Comparison of ENCODE assay signal across 9 mouse cellular contexts in the genomic region with DNA sequence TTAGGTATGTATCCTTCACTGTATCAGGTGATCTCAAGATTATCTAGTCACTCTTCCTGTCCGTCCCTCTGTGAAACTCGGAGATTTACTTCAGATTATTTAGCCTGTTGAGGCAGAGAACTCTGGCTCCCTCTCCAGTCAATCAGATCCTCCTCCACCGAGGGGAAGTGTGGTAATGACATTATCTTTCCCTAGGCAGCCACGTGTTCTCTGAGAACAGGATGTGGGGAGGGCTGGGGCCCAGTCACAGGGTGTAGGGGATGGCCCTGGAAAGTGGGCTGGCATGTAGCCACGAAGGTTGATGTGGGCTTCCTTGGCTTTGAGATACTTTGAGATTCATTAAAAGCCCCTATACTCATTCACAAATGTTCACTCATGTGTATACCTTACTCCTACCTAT. TPM values are rescaled to one million over a fixed set of nuclear protein-coding genes. Genes with fewer than 3 reads are reported as not detected.
DNase-seq lines count a peak whose midpoint lies in the region; ATAC-seq and TF ChIP-seq lines count a peak whose summit lies in the region.
"Had no signal": no experiment of that assay in that cellular context is flagged by ENCODE, and none has a peak within 500 bp of the region (broad histone marks: within the 10 kb centered on the region; RNA-seq: fewer than 3 reads in every experiment).

No protein-coding gene starts in this region.

- 0 out of 2 replicates have a peak, but pooled peaks have one; percentile 14 for TF ChIP-seq CTCF in bone marrow, adult 2 months (IDR thresholded peaks at IDR 0.05; ENCODE audit: control insufficient read depth, insufficient read depth, low read length)
- TF ChIP-seq CTCF in liver, embryonic 14.5 days (IDR thresholded peaks at IDR 0.05; ENCODE audit: low read depth), result peak; percentile 19; the same call in 1 of the 2 replicates

- TF ChIP-seq EP300 in liver, embryonic 14.5 days (IDR thresholded peaks at IDR 0.05; ENCODE audit: low read depth), result no peak

- intact Hi-C loops in heart, postnatal 14 days (cut with DNase I), result loop anchor here (5.0 kb wide), 2 partner anchors 33 to 47 kb away; partner anchors contain the start of gene Msn

- DNase-seq in heart, adult 11 months, result peak; percentile 99
- no peak for DNase-seq in heart, embryonic 10.5 days (ENCODE audit: low spot score)
- peak; percentile 54 to 55 for DNase-seq in heart, postnatal 14 days
- no peak for DNase-seq in liver, embryonic 14.5 days (ENCODE audit: low read depth in 3 of 3, low spot score in 3 of 3)
- peak; percentile 76 to 82 for DNase-seq in spleen, postnatal 36 days (ENCODE audit: low spot score in 2 of 2)
- no peak for DNase-seq in urinary bladder, postnatal 4 days (ENCODE audit: low spot score in 2 of 2)
- no peak for DNase-seq in cerebellum, adult 9-10 months

- no peak overlapping the region for H3K9ac ChIP-seq in liver, embryonic 14.5 days (replicated peaks)
- H3K9ac ChIP-seq: limb, embryonic 13.5 days had no signal

- H3K36me3 ChIP-seq in heart, embryonic 10.5 days, result no peaks in the 10 kb centered on the region
- H3K36me3 ChIP-seq in liver, embryonic 14.5 days (replicated peaks; ENCODE audit: control insufficient read depth, insufficient read depth, low read depth), result no peaks in the 10 kb centered on the region
- H3K36me3 ChIP-seq: limb, embryonic 13.5 days had no signal

- ATAC-seq in liver, embryonic 14.5 days (ENCODE audit: insufficient read depth), result peak; percentile 73

- no peaks in the 10 kb centered on the region for H3K9me3 ChIP-seq in heart, embryonic 10.5 days
- no peaks in the 10 kb centered on the region for H3K9me3 ChIP-seq in liver, embryonic 14.5 days (ENCODE audit: control insufficient read depth, low read length)
- H3K9me3 ChIP-seq: limb, embryonic 13.5 days had no signal

- peaks cover 22% of the 10 kb centered on the region for H3K4me1 ChIP-seq in heart, embryonic 10.5 days
- H3K4me1 ChIP-seq in bone marrow, adult 2 months (ENCODE audit: control insufficient read depth, insufficient read depth, low read length), result no peaks in the 10 kb centered on the region; the same call in 1 of the 2 replicates
- H3K4me1 ChIP-seq in liver, embryonic 14.5 days (replicated peaks; ENCODE audit: control insufficient read depth in 2 of 2, insufficient read depth in 2 of 2, low read length in 1 of 2), result peaks cover 4 to 30% of the 10 kb centered on the region in 2 experiments; a peak in 3 of 4 replicates
- H3K4me1 ChIP-seq: limb, embryonic 13.5 days had no signal

- no peak for TF ChIP-seq POLR2A in bone marrow, adult 2 months (IDR thresholded peaks at IDR 0.05; ENCODE audit: borderline replicate concordance, control insufficient read depth, low read depth, low read length)

- 31% methylated on average over 5 of the region's 5 CpGs for WGBS in heart, embryonic 10.5 days
- 10% methylated on average over 5 of the region's 5 CpGs for WGBS in bone marrow, adult 2 months
- 12% methylated on average over 5 of the region's 5 CpGs for WGBS in liver, embryonic 14.5 days (ENCODE audit: insufficient replicate concordance)

- no peak overlapping the region for H3K4me3 ChIP-seq in heart, embryonic 10.5 days
- no peak overlapping the region for H3K4me3 ChIP-seq in bone marrow, adult 2 months (replicated peaks; ENCODE audit: control insufficient read depth, low read depth, low read length)
- H3K4me3 ChIP-seq in liver, embryonic 14.5 days (ENCODE audit: insufficient read depth in 1 of 2, low read depth in 2 of 2, low read length in 2 of 2), result no peak overlapping the region
- H3K4me3 ChIP-seq: limb, embryonic 13.5 days had no signal

- H3K27ac ChIP-seq in heart, embryonic 10.5 days, result no peak overlapping the region
- peak overlapping the region; percentile 60; the same call in 1 of the 2 replicates for H3K27ac ChIP-seq in bone marrow, adult 2 months (ENCODE audit: control insufficient read depth, insufficient read depth, low read depth, low read length, poor library complexity)
- H3K27ac ChIP-seq in liver, embryonic 14.5 days, result no peak overlapping the region
- H3K27ac ChIP-seq: limb, embryonic 13.5 days had no signal

- H3K27me3 ChIP-seq in heart, embryonic 10.5 days (ENCODE audit: insufficient read depth, poor library complexity, severe bottlenecking), result no peaks in the 10 kb centered on the region
- no peaks in the 10 kb centered on the region for H3K27me3 ChIP-seq in liver, embryonic 14.5 days (ENCODE audit: control insufficient read depth, insufficient read depth, low read length)
- H3K27me3 ChIP-seq: limb, embryonic 13.5 days had no signal

- peak overlapping the region; percentile 27; the same call in 1 of the 2 replicates for H3K4me2 ChIP-seq in liver, embryonic 14.5 days (ENCODE audit: low read depth)
- H3K4me2 ChIP-seq: limb, embryonic 13.5 days had no signal

RNA-seq across cellular contexts. Expression of gene Msn, which starts 34.3 kb away (rescaled TPM):
- 146 and 191 TPM in 2 replicates for polyA plus RNA-seq in heart, embryonic 10.5 days (2016; fragmentation: Nextera tagmentation; extraction: Ambion mirVana)
- polyA plus RNA-seq in bone marrow, adult 2 months (2011; ENCODE audit: insufficient read depth, insufficient read length, low replicate concordance, missing spikeins), result 98.4 and 146 TPM in 2 replicates
- 100 to 1,000 TPM; 146 to 163 TPM for total RNA-seq in heart, postnatal 14 days (2021)
- 25.1 and 32.4 TPM in 2 replicates for polyA plus RNA-seq in liver, embryonic 14.5 days (2012; rRNA removed)
- polyA plus RNA-seq in liver, embryonic 14.5 days (2014; fragmentation: Nextera tagmentation; extraction: Ambion mirVana), result 53.0 and 53.3 TPM in 2 replicates

Comparison
In these comparisons a context has a peak if more than half of its experiments do, and no peak if none do; other contexts are left out.
1. DNase-seq: peak in heart, adult 11 months (single experiment), heart, postnatal 14 days (2 of 2) and spleen, postnatal 36 days (2 of 2); none in heart, embryonic 10.5 days (single experiment), liver, embryonic 14.5 days (0 of 3), urinary bladder, postnatal 4 days (0 of 2) and cerebellum, adult 9-10 months (single experiment).